ENCODE assay signal across 32 mouse cellular contexts in genomic region chr16:49968291-49968870, GRCm38 (mm10).
DNase-seq lines count a peak whose midpoint lies in the region; ATAC-seq and TF ChIP-seq lines count a peak whose summit lies in the region.
"Had no signal": no experiment of that assay in that cellular context is flagged by ENCODE, and none has a peak within 500 bp of the region (broad histone marks: within the 10 kb centered on the region; RNA-seq: fewer than 3 reads in every experiment).

No protein-coding gene starts in this region.

- H3K9ac ChIP-seq in lung, embryonic 14.5 days = no peak overlapping the region
- H3K9ac ChIP-seq: embryonic facial prominence, embryonic 13.5 days; heart, embryonic 15.5 days; hindbrain, embryonic 12.5 days; liver, embryonic 12.5 days; liver, postnatal 0 days; neural tube, embryonic 12.5 days had no signal

- H3K4me1 ChIP-seq in lung, embryonic 14.5 days (ENCODE audit: insufficient read depth) = peaks cover 33% of the 10 kb centered on the region
- peaks cover 8% of the 10 kb centered on the region for H3K4me1 ChIP-seq in lung, adult 2 months (ENCODE audit: control insufficient read depth, insufficient read depth, low read length)

- H3K4me3 ChIP-seq in lung, embryonic 14.5 days (ENCODE audit: low read depth, low read length) = no peak overlapping the region
- H3K4me3 ChIP-seq in lung, adult 2 months (replicated peaks; ENCODE audit: extremely low read depth, low read depth, low read length) = no peak overlapping the region
- H3K4me3 ChIP-seq: embryonic facial prominence, embryonic 13.5 days; erythroblast, embryonic 14.5 days; heart, embryonic 10.5 days; heart, embryonic 15.5 days; hindbrain, embryonic 12.5 days; left cerebral cortex, adult 2 months; liver, embryonic 12.5 days; myocyte; neural tube, embryonic 12.5 days had no signal

- H3K9me3 ChIP-seq in lung, embryonic 14.5 days (ENCODE audit: low read depth, low read length) = no peaks in the 10 kb centered on the region
- H3K9me3 ChIP-seq: embryonic facial prominence, embryonic 13.5 days; heart, embryonic 10.5 days; heart, embryonic 15.5 days; hindbrain, embryonic 12.5 days; liver, embryonic 12.5 days; neural tube, embryonic 12.5 days had no signal

- peak overlapping the region; percentile 89 for H3K27ac ChIP-seq in lung, embryonic 14.5 days (ENCODE audit: low read depth)
- H3K27ac ChIP-seq: embryonic facial prominence, embryonic 13.5 days; heart, embryonic 10.5 days; heart, embryonic 15.5 days; hindbrain, embryonic 12.5 days; hindbrain, postnatal 0 days; left cerebral cortex, adult 2 months; liver, embryonic 12.5 days; neural tube, embryonic 12.5 days had no signal

- ATAC-seq in lung, embryonic 14.5 days (ENCODE audit: insufficient read depth) = peak; percentile 96
- ATAC-seq: forebrain, embryonic 16.5 days; hindbrain, postnatal 0 days; liver, embryonic 12.5 days; liver, postnatal 0 days; midbrain, embryonic 16.5 days had no signal

- DNase-seq in heart, adult 11 months = peak; percentile 72
- DNase-seq in heart, adult 18-20 months = no peak
- peak; percentile 96 for DNase-seq in lung, embryonic 14.5 days
- no peak for DNase-seq in lung, adult 2 months
- peak; percentile 44 for DNase-seq in lung, postnatal 14 days
- DNase-seq in ovary, postnatal 36 days (ENCODE audit: low spot score) = no peak
- no peak for DNase-seq in left cerebral cortex, postnatal 36 days (ENCODE audit: low spot score in 2 of 2)
- DNase-seq in Muller cell, postnatal 12 days (ENCODE audit: inconsistent ontology term) = no peak
- DNase-seq: adrenal gland, postnatal 25 days; cerebellum, adult 11-12 months; cerebellum, adult 9-11 months; embryo, embryonic 11 days; gastrocnemius, postnatal 10 days; kidney, adult 11 months; kidney, postnatal 14 days; left cerebral cortex, postnatal 4 days; liver, postnatal 0 days; thymus, adult 2 months; thymus, postnatal 36 days had no signal

- no peaks in the 10 kb centered on the region for H3K27me3 ChIP-seq in lung, embryonic 14.5 days (ENCODE audit: insufficient read depth, low read length)
- H3K27me3 ChIP-seq: embryonic facial prominence, embryonic 13.5 days; heart, embryonic 15.5 days; hindbrain, embryonic 12.5 days; liver, embryonic 12.5 days; neural tube, embryonic 12.5 days had no signal

- intact Hi-C loops in left cerebral cortex, postnatal 36 days (cut with DNase I) = no loop called here

- whole genome bisulfite sequencing in lung, embryonic 14.5 days = 33% methylated on average over 4 of the region's 4 CpGs
- 65% methylated on average over 4 of the region's 4 CpGs for WGBS in lung, adult 2 months

- no peaks in the 10 kb centered on the region for H3K36me3 ChIP-seq in lung, embryonic 14.5 days (ENCODE audit: insufficient read depth)
- H3K36me3 ChIP-seq: embryonic facial prominence, embryonic 13.5 days; heart, embryonic 10.5 days; heart, embryonic 15.5 days; hindbrain, embryonic 12.5 days; liver, embryonic 12.5 days; neural tube, embryonic 12.5 days had no signal

- TF ChIP-seq CTCF in lung, embryonic 14.5 days (IDR thresholded peaks at IDR 0.05; ENCODE audit: low read depth) = no peak
- TF ChIP-seq CTCF in lung, adult 2 months (IDR thresholded peaks at IDR 0.05; ENCODE audit: insufficient read depth, low read length) = no peak

- no peak for TF ChIP-seq POLR2A in lung, adult 2 months (IDR thresholded peaks at IDR 0.05; ENCODE audit: borderline replicate concordance, extremely low read depth, low read depth, low read length)

- no peak overlapping the region for H3K4me2 ChIP-seq in lung, embryonic 14.5 days
- H3K4me2 ChIP-seq: embryonic facial prominence, embryonic 13.5 days; heart, embryonic 15.5 days; hindbrain, embryonic 12.5 days; liver, embryonic 12.5 days; midbrain, embryonic 11.5 days; neural tube, embryonic 12.5 days had no signal

Comparison
In these comparisons a context has a peak if more than half of its experiments do, and no peak if none do; other contexts are left out.
1. DNase-seq: peak in heart, adult 11 months (single experiment), lung, embryonic 14.5 days (single experiment) and lung, postnatal 14 days (single experiment); none in heart, adult 18-20 months (0 of 2), lung, adult 2 months (single experiment), ovary, postnatal 36 days (single experiment), left cerebral cortex, postnatal 36 days (0 of 2) and Muller cell, postnatal 12 days (single experiment).